Mouse (Mus musculus): ENCODE data around the gene Fbxl8.
A peak's percentile ranks its signal among the peaks of the same experiment; 100 is the strongest.

Fbxl8 gene

GRCm38 (mm10) chr8:105257318-105258114, 6.9 kb upstream of the Fbxl8 start:
- DNase-seq (ENCODE audit: low spot score in 2 of 2), result no peak

GRCm38 (mm10) chr8:105258911-105259720, 5.3 kb upstream of the Fbxl8 start:
- DNase-seq (ENCODE audit: low spot score in 2 of 2), result peak in 1 of 2 experiments; percentile 52

GRCm38 (mm10) chr8:105259721-105260320, 4.6 kb upstream of the Fbxl8 start:
- peak in 1 of 2 experiments; percentile 66 for DNase-seq (ENCODE audit: low spot score in 2 of 2)

DNA sequence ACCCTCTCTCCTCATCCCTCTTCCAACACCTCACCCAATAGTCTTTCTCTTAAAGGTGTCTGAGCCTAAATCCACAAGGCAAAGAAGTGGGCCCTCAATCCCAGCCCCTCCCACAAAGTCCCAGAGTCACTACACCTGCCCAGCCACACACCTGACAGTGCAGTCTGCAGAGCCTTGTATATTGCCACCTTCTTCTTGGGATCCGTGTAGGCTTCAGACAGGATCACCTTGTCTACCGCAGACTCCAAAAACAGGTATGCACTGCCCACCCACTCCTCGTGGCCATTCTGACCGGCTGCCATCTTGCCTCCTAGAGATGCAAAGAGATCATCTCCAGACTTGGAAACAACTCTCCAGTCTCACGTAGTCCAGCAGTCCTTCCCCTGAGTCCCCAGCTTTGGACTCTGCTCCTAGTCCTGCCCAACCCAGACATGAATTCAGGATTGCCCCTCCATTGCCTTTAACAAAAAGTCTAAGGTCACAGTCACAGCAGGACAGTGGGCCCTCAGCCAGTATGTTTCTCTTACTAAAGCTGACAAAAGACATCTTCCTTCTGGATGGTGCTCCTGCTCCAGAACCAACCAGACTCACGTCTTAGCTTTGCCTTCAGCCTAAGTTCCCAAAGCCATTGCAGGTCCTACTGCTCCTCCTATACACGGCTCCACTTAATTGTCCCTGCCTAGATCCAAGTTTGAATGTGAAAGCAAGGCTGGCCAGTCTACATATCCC, 3.9 kb upstream of the Fbxl8 start:
- no peak for DNase-seq (ENCODE audit: low spot score in 2 of 2)

DNA sequence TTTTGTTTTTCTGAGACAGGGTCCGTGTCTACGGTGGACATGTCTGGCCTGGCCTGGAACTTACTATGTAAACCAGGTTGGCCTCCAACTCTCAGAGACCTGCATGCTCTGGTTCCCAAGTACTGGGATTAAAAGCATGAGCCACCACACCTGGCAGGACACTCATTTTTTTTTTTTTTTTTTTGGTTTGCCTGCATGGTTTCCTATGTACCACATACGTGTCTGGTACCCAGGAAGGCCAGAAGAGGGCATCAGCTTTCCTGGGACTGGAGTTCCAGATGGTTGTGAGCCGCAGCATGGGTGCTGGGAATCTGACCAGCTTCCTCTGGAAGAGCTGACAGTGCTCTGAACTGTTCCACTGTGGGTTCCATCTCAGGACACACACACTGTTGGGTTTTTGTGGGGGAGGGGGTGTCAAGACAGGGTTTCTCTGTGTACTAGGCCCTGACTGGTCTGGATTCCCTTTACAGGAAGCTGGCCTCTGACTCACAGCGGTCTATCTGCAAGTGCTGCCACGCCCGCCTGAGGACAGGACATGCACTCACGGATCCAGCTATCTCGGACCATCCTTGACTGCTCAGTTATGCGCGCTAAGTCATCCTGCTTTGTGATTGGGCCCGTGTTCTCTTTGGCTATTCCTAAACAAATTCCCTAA, 3.0 kb upstream of the Fbxl8 start:
- DNase-seq (ENCODE audit: low spot score in 2 of 2), result no peak

GRCm38 (mm10) chr8:105263244-105263912, 1.1 kb upstream of the Fbxl8 start:
- DNase-seq (ENCODE audit: low spot score in 2 of 2), result no peak

DNA sequence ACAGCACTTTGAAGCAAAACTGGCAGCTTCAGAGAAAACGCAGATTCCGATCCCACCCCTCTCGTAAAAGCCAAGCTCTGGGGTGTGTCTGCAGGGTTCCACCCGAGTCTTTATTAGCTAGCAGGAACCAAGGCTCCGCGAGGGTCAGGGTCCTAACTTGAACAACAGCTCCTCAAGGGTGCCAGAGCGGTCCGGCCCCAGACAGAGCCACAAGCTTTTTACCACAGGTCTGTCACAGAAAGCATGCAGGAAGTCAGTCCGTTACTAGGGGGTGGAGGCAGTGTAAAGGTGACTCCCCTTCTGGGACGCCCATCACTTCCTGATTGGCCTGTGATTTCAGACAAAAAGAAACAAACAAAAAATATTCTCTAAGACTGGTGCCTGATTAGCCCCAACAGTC, 680 bp downstream of the Fbxl8 start:
- no peak for DNase-seq (ENCODE audit: low spot score in 2 of 2)

GRCm38 (mm10) chr8:105266775-105267174, 2.3 kb downstream of the Fbxl8 start:
- no peak for DNase-seq (ENCODE audit: low spot score in 2 of 2)

GRCm38 (mm10) chr8:105268342-105269074, 4.1 kb downstream of the Fbxl8 start:
- peak; percentile 82 to 84 for DNase-seq (ENCODE audit: low spot score in 2 of 2)

- peak in 1 of 2 experiments; percentile 14 for DNase-seq (ENCODE audit: low spot score in 2 of 2)
These were observed 4.6 kb downstream of the Fbxl8 start for GRCm38 (mm10) chr8:105269075-105269458.

- peak in 1 of 2 experiments; percentile 65 for DNase-seq (ENCODE audit: low spot score in 2 of 2)
These were observed 5.1 kb downstream of the Fbxl8 start, which contains the start of gene Hsf4 for GRCm38 (mm10) chr8:105269461-105269947. Gene Hsf4 (plus strand): TSS chr8:105269801.

DNA sequence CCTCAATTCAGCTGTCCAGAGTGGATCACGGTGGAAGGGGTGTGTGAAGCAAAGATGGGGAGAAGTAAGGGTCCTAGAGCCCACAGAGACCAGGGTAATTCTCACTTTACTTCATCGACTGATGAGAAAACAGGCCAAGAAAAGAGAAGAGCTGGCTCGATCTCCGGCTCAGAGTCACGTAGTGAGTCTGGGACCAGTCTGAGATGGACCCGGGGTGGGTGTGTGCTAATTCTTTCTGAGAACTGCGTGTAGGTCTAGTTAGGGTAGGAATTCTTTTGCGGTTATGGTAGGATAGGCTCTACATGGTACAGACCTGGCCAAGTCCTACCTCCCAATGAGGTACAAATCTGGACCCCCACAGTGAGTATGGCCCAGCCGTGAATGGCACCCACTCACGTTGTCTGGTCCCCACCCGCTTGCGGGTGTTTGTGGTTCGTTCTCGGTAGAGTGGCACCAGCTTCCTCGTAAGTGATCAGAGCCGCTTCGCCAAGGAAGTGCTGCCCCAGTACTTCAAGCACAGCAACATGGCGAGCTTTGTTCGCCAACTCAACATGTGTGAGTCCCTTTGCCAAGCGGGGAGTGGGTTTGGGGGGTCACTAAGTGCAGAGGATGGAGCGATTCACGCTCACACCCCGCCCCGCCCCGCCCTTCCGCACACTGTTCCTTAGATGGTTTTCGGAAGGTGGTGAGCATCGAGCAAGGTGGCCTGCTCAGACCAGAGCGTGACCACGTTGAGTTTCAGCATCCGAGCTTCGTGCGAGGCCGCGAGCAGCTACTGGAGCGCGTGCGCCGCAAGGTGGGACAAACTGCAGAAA, 5.9 kb downstream of the Fbxl8 start:
- DNase-seq (ENCODE audit: low spot score in 2 of 2), result no peak

GRCm38 (mm10) chr8:105270916-105271186, 6.4 kb downstream of the Fbxl8 start:
- DNase-seq (ENCODE audit: low spot score in 2 of 2), result no peak

DNA sequence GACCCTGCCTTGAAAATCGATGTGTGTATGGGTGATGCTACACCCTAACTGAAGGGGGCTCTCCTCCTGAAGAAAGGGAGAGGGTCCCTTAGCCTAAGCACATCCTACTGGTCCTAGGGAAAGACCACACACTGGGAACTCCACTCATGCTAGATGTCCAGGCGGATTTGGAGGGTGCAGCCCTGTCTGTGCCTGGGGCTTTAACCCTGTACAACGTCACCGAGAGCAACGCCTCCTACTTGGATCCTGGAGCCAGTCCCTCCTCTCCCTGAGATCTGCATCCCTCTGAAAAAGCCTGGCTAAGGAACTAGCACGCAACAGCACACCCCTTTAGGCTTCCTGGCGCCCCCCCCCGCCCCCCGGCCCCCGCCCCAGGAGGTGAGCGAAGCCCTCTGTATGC, 10.9 kb downstream of the Fbxl8 start:
- DNase-seq (ENCODE audit: low spot score in 2 of 2), result no peak

DNA sequence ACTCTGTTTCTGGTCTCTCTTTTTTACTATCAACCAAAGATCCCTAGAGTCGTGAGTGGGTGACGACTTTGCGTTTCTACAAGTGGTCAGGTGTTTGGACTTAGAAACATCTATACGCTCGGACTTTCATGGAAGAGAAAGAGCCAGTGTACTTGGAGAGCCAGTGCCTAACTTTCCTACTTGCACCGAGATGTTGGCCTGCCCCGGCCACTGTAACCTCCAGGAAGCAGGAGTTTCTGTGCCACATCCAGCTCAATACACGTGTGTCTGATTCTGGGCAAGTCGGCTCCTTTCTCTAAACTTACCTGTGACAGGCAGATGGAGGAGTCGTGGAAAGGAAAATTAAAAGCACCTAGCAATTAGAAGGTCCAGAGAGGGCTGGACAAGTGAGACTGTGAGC, 11.4 kb downstream of the Fbxl8 start, which contains the start of gene Nol3:
Nol3 (plus strand) TSS at position 301 of the 400 bp plus-strand sequence.
- DNase-seq (ENCODE audit: low spot score in 2 of 2), result no peak

GRCm38 (mm10) chr8:105276292-105277120, 12.1 kb downstream of the Fbxl8 start:
- no peak for DNase-seq (ENCODE audit: low spot score in 2 of 2)

- DNase-seq (ENCODE audit: low spot score in 2 of 2), result peak in 1 of 2 experiments; percentile 90
These were observed 14.5 kb downstream of the Fbxl8 start for GRCm38 (mm10) chr8:105278911-105279334.

DNA sequence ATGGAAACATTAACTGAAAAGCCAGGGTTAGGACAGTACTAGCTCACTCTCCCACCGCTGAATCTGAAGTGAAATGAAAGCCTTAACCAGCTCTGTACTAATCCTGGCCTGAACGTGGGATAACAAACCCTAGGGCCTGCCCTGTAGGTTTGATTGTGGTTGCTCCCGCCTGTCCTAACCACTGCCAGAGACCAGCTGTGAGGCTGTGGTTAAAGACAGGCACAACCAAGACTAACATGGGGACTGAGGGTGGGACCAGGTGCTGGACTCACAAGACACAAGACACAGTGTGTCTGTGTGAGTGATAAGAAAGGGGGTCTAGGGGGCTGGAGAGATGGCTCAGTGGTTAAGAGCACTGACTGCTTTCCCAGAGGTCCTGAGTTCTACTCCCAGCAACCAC, 16.1 kb downstream of the Fbxl8 start:
- DNase-seq (ENCODE audit: low spot score in 2 of 2), result no peak
